Mouse (Mus musculus): ENCODE measurements around the gene Hdac1. TPM values are rescaled to one million over a fixed set of nuclear protein-coding genes. Genes with fewer than 3 reads are reported as not detected.
"Not testable (repeated sequence)": the region's sequence is repeated elsewhere in the genome, so short reads cannot be mapped to it uniquely, and the experiment has no call there.

The Hdac1 gene
- polyA plus RNA-seq, 1 experiment from 2014 or later = 204 TPM

- 94% methylated on average over 6 of the region's 6 CpGs for WGBS
- peaks cover 80% of the 10 kb centered on the region for H3K36me3 ChIP-seq
These were observed 13.6 kb downstream of the Hdac1 start for GRCm38 (mm10) chr4:129528901-129529300.

GRCm38 (mm10) chr4:129525889-129526288 lies 16.6 kb downstream of the Hdac1 start:
- Histone ChIP-seq H3K36me3 (peaks cover 90% of the 10 kb centered on the region), H3K4me3 (no peak overlapping the region), H3K4me2 (no peak overlapping the region), H3K27ac (no peak overlapping the region), H3K4me1 (no peaks in the 10 kb centered on the region), H3K9ac (no peak overlapping the region), H3K9me3 (no peaks in the 10 kb centered on the region), H3K27me3 (no peaks in the 10 kb centered on the region)
- ATAC-seq (ENCODE audit: insufficient number of reproducible peaks, low FRiP score, low TSS enrichment, low read depth) = no peak
- WGBS = 77% methylated on average over 3 of the region's 3 CpGs

More at GRCm38 (mm10) chr4:129528901-129529300, 13.6 kb downstream of the Hdac1 start:
- H3K9me3 ChIP-seq; H3K9ac ChIP-seq; H3K4me2 ChIP-seq; H3K27ac ChIP-seq; H3K27me3 ChIP-seq; H3K4me3 ChIP-seq; H3K4me1 ChIP-seq; ATAC-seq (ENCODE audit: insufficient number of reproducible peaks, low FRiP score, low TSS enrichment, low read depth): not testable (repeated sequence)

DNA sequence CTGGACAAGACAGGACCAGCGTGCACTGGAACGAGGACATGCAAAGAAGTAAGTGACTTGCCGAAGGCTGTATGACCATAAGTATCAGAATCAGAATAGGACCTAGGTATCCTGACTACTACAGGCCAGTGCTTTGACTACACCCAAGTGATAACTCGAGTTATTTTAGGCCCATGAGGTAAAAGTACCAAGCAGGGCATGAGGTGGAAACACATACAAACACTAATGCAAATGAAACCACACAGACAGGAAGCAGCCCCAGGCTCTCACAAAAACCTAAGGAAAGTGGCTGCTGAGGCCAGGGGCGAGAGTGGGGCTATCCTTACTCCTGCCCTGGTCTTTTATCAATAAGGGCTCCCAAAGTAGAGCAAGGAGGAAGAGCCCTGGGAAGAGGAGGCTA lies 17.2 kb downstream of the Hdac1 start:
- H3K9me3 ChIP-seq = no peaks in the 10 kb centered on the region
- no peaks in the 10 kb centered on the region for H3K27me3 ChIP-seq
- H3K4me3 ChIP-seq = no peak overlapping the region
- 92% methylated on average over 5 of the region's 5 CpGs for WGBS
- ATAC-seq (ENCODE audit: insufficient number of reproducible peaks, low FRiP score, low TSS enrichment, low read depth) = no peak
- H3K4me1 ChIP-seq = no peaks in the 10 kb centered on the region
- H3K4me2 ChIP-seq = no peak overlapping the region
- H3K27ac ChIP-seq = no peak overlapping the region
- peaks cover 89% of the 10 kb centered on the region for H3K36me3 ChIP-seq
- no peak overlapping the region for H3K9ac ChIP-seq

- no peak overlapping the region for H3K27ac ChIP-seq
- H3K36me3 ChIP-seq = peaks cover 65% of the 10 kb centered on the region
- H3K4me3 ChIP-seq = no peak overlapping the region
- no peak overlapping the region for H3K4me2 ChIP-seq
- H3K27me3 ChIP-seq = no peaks in the 10 kb centered on the region
- H3K9ac ChIP-seq = no peak overlapping the region
- H3K9me3 ChIP-seq = no peaks in the 10 kb centered on the region
- 88% methylated on average over 8 of the region's 8 CpGs for WGBS
- no peak for ATAC-seq (ENCODE audit: insufficient number of reproducible peaks, low FRiP score, low TSS enrichment, low read depth)
- H3K4me1 ChIP-seq = peaks cover 12% of the 10 kb centered on the region
These were observed 24.0 kb downstream of the Hdac1 start for GRCm38 (mm10) chr4:129518519-129518918.

DNA sequence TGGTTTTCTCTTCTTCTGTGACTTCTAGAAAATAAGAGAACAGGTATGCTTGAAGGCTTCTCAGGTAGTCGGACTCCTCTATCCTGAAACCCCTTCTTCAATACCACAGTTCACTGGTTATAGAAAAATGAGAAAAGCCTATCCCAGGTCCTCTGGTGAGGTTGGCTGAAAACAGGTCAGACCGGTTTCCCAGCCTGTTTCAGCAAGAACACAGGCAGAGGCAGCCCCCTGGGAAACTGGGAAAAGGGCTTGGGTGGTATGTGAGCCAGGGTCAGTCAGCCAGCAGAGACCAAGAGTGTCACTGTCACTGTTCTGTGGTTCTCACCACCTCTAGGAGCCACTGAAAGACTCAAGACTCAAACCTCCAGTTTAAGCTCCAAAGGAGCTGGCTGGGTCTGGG lies 25.6 kb downstream of the Hdac1 start:
- H3K4me2 ChIP-seq = no peak overlapping the region
- no peak for ATAC-seq (ENCODE audit: insufficient number of reproducible peaks, low FRiP score, low TSS enrichment, low read depth)
- H3K27ac ChIP-seq = peak overlapping the region; percentile 63
- no peak overlapping the region for H3K9ac ChIP-seq
- H3K4me3 ChIP-seq = no peak overlapping the region
- peaks cover 17% of the 10 kb centered on the region for H3K4me1 ChIP-seq
- peaks cover 50% of the 10 kb centered on the region for H3K36me3 ChIP-seq
- H3K9me3 ChIP-seq = no peaks in the 10 kb centered on the region
- no peaks in the 10 kb centered on the region for H3K27me3 ChIP-seq
- WGBS = 42% methylated on average over 2 of the region's 2 CpGs

DNA sequence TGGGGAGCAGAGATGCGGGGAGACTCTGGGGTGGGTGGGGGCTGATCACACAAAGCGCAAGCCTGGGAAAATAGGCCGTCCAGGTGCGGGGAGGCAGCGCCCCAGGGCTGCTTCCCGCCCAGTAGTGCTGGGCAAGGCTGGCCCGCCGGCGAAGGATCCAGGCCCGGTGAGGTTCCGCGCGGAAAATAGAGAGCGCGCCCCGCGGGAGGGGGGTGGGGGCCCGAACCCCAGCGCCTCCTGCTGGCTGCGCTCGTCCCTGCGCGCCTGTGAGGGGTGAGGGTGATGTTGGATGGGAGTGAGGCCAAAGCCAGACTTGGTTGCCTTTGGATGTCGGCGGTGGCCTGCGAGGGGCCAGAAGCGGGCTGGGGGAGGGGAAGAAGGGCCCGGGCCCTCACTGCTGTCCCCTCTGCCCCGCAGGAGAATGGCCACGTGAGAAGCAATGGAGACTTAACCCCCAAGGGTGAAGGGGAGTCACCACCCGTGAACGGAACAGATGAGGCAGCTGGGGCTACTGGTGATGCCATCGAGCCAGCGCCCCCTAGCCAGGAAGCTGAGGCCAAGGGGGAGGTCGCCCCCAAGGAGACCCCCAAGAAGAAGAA lies 28.1 kb downstream of the Hdac1 start:
- H3K4me3 ChIP-seq = peak overlapping the region; percentile 96
- ATAC-seq (ENCODE audit: insufficient number of reproducible peaks, low FRiP score, low TSS enrichment, low read depth) = peak; percentile 20; the same call in 1 of the 2 replicates
- no peaks in the 10 kb centered on the region for H3K9me3 ChIP-seq
- H3K4me2 ChIP-seq = peak overlapping the region; percentile 72
- H3K27me3 ChIP-seq = no peaks in the 10 kb centered on the region
- WGBS = 1% methylated on average over 34 of the region's 35 CpGs
- H3K9ac ChIP-seq = peak overlapping the region; percentile 99
- peak overlapping the region; percentile 95 for H3K27ac ChIP-seq
- H3K4me1 ChIP-seq = peaks cover 28% of the 10 kb centered on the region
- H3K36me3 ChIP-seq = peaks cover 27% of the 10 kb centered on the region

DNA sequence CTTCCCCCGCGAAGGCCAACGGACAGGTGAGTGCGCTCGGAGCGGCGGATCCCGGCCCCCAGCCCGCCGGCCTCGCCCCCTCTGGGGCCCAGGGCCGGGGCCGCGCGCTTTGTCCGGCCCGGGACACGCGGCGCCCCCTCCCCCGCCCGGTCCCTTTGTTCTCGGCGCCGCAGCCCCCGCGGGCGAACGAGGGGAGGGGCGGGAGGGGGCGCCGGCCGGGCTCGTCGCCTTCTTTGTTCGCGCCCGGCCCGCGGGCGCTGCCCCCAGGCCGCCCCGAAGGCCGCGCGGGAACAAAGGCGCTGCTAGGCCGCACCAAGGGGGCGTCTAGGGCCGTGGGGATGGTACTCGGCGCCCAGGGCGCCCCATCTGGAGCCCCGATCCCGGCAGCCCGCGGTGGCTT lies 28.6 kb downstream of the Hdac1 start:
- Histone ChIP-seq H3K4me1 (peaks cover 31% of the 10 kb centered on the region), H3K36me3 (peaks cover 24% of the 10 kb centered on the region), H3K27me3 (no peaks in the 10 kb centered on the region), H3K4me3 (peak overlapping the region; percentile 96), H3K9ac (peak overlapping the region; percentile 99), H3K4me2 (peak overlapping the region; percentile 72), H3K9me3 (no peaks in the 10 kb centered on the region), H3K27ac (peak overlapping the region; percentile 95)
- no peak for ATAC-seq (ENCODE audit: insufficient number of reproducible peaks, low FRiP score, low TSS enrichment, low read depth)
- 0% methylated on average over 21 of the region's 57 CpGs for WGBS

DNA sequence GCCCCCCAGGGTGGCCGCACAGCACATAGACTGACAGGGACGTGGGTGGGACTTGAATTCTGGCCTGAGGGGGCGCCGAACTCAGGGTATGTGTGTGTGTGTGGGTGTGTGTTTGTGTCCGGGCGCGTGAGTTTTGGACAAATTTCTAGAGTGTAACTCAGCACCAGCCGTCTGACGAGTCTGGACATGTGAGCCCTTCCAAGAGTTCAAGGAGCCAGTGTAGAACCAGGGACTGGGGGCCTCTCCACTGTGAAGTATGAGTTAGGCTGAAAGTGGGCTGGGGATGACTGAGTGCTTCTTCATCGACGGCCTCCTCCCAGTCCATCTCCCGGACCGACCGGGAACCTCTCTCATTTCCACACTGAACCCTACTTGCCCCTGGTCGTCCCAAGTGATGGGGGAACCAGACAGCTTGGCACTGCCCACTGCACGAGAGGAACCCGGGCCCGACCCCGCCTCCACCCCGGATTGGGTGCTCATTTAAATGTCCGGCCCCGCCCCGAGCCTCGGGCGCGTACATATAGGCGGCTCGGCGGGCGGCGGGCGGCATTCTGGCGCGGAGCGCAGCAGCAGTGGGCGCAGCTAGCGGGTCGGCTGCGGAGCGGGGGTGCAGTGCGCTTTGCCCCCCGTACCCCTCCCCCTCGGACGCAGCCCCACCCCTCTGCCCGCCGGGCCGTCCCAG lies 29.3 kb downstream of the Hdac1 start, which contains the start of gene Marcksl1:
Gene Marcksl1, plus strand, starts transcription at position 496 of the 682 bp plus-strand sequence.
- no peaks in the 10 kb centered on the region for H3K9me3 ChIP-seq
- WGBS = 5% methylated on average over 47 of the region's 47 CpGs
- H3K9ac ChIP-seq = peak within 1 kb of the TSS; percentile 99
- peak within 1 kb of the TSS; percentile 96 for H3K4me3 ChIP-seq
- H3K36me3 ChIP-seq = peaks cover 17% of the 10 kb centered on the region
- H3K27ac ChIP-seq = peak within 1 kb of the TSS; percentile 95
- no peaks in the 10 kb centered on the region for H3K27me3 ChIP-seq
- peak within 1 kb of the TSS; percentile 72 for H3K4me2 ChIP-seq
- peaks cover 33% of the 10 kb centered on the region for H3K4me1 ChIP-seq
- peak; percentile 87 for ATAC-seq (ENCODE audit: insufficient number of reproducible peaks, low FRiP score, low TSS enrichment, low read depth)

- no peak overlapping the region for H3K4me2 ChIP-seq
- H3K4me1 ChIP-seq = peaks cover 36% of the 10 kb centered on the region
- H3K9ac ChIP-seq = no peak overlapping the region
- H3K4me3 ChIP-seq = no peak overlapping the region
- H3K27ac ChIP-seq = no peak overlapping the region
- no peak for ATAC-seq (ENCODE audit: insufficient number of reproducible peaks, low FRiP score, low TSS enrichment, low read depth)
- WGBS = 55% methylated on average over 6 of the region's 6 CpGs
- no peaks in the 10 kb centered on the region for H3K9me3 ChIP-seq
- H3K36me3 ChIP-seq = peaks cover 3% of the 10 kb centered on the region
- no peaks in the 10 kb centered on the region for H3K27me3 ChIP-seq
These were observed 31.0 kb downstream of the Hdac1 start for GRCm38 (mm10) chr4:129511413-129512096.

GRCm38 (mm10) chr4:129510723-129511412 lies 31.6 kb downstream of the Hdac1 start:
- H3K9me3 ChIP-seq = no peaks in the 10 kb centered on the region
- 50% methylated on average over 6 of the region's 6 CpGs for WGBS
- H3K36me3 ChIP-seq = no peaks in the 10 kb centered on the region; the same call in 1 of the 2 replicates
- no peak for ATAC-seq (ENCODE audit: insufficient number of reproducible peaks, low FRiP score, low TSS enrichment, low read depth)
- no peak overlapping the region for H3K4me3 ChIP-seq
- H3K9ac ChIP-seq = no peak overlapping the region
- H3K27ac ChIP-seq = no peak overlapping the region
- H3K4me1 ChIP-seq = peaks cover 34% of the 10 kb centered on the region
- H3K27me3 ChIP-seq = no peaks in the 10 kb centered on the region
- no peak overlapping the region for H3K4me2 ChIP-seq

GRCm38 (mm10) chr4:129509650-129510049 lies 32.9 kb downstream of the Hdac1 start:
- H3K27me3 ChIP-seq = no peaks in the 10 kb centered on the region
- H3K4me2 ChIP-seq = no peak overlapping the region
- no peaks in the 10 kb centered on the region for H3K9me3 ChIP-seq
- peaks cover 26% of the 10 kb centered on the region for H3K4me1 ChIP-seq
- 67% methylated on average over 3 of the region's 3 CpGs for WGBS
- no peak overlapping the region for H3K27ac ChIP-seq
- no peak overlapping the region for H3K9ac ChIP-seq
- no peak overlapping the region for H3K4me3 ChIP-seq
- no peak for ATAC-seq (ENCODE audit: insufficient number of reproducible peaks, low FRiP score, low TSS enrichment, low read depth)
- H3K36me3 ChIP-seq = no peaks in the 10 kb centered on the region
